Mouse (Mus musculus): ENCODE data around the gene Cutc. TPM values are rescaled to one million over a fixed set of nuclear protein-coding genes. Genes with fewer than 3 reads are reported as not detected.

Cutc gene
- polyA plus RNA-seq (2012; rRNA removed): 7.2 TPM in 2 replicates

DNA sequence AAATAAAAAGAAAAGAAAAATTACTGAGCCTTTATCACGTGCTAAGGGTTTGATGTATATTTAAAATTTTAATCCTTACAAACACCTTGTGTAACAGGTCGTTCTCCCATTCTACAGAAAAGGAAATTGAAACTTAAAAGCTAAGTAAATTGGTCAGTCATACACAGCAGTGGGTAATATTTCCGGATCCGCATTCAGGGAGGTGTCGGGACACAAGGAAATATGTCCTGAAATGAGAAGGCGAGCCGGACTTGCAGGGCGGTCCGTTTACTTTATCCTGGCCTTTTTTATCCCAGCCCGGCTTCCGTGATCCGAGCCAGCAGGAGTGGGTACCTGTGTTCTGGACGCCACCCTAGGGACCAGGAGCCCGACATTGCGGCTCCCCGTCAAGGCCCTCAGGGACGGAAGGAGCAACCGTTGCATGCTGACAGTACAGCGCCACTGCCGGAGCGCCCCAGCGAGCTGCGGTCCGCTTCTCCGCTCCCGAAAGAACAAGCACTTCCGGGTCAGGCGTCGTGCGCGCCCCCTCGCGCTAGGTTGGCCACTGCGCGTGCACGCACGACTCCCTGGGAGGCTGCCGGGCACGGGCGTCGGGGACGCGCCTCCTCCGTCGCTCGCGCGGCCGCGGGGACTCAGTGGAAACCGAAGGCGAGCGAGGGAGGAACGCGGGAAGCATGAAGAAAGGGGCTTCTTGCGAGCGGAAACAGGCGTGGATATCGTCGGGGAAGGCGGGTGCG, at the start of gene Cutc, which contains the start of gene Cox15:
Cutc (plus strand) TSS at position 508 of the 737 bp plus-strand sequence.
Cox15 (minus strand) TSS at position 512 of the 737 bp plus-strand sequence.

DNA sequence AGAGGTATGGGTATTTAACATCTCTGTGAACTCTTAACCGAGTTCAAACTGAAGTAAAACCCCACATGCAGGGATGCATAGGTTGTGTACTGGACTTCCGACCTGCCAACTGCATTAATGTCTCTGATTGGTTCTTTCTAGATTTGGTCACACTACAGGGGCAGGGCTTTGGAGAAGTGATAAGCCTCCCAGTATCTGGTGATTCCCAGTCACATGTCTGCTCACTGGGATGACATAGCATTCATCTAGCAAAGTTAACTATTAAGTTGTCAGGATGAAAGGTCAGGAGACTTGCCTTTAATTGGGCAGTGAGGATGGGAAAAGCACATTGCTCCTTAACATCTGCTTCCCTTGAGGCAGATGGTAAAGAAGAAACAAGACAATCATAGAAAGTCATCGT, 29.2 kb downstream of the Cutc start, which contains the start of gene Abcc2:
Abcc2 (plus strand) TSS at position 213 of the 400 bp plus-strand sequence.

Other genes starting within 250 kb of the Cutc start
- 10.2 and 10.9 TPM in 2 replicates for gene Got1, start 228.4 kb upstream of the Cutc start, polyA plus RNA-seq (2012; rRNA removed)
- gene Nkx2-3, start 140.7 kb upstream of the Cutc start, polyA plus RNA-seq (2012; rRNA removed): 0.05 and 0.09 TPM in 2 replicates
- gene Slc25a28, start 78.1 kb upstream of the Cutc start, polyA plus RNA-seq (2012; rRNA removed): 17.5 and 18.6 TPM in 2 replicates
- gene Entpd7, start 63.3 kb upstream of the Cutc start, polyA plus RNA-seq (2012; rRNA removed): 1.4 and 1.5 TPM in 2 replicates
- gene Cox15, start within 50 bp of the Cutc start, polyA plus RNA-seq (2012; rRNA removed): 7.1 and 9.1 TPM in 2 replicates
- 12.7 and 14.3 TPM in 2 replicates for gene Abcc2, start 29.2 kb downstream of the Cutc start, polyA plus RNA-seq (2012; rRNA removed)
- 2.0 TPM in 2 replicates for gene Dnmbp, start 187.2 kb downstream of the Cutc start, polyA plus RNA-seq (2012; rRNA removed)
- 43.5 and 50.3 TPM in 2 replicates for gene Cpn1, start 233.6 kb downstream of the Cutc start, polyA plus RNA-seq (2012; rRNA removed)